Mouse (Mus musculus) C2C12 (cell line): ENCODE measurements around the gene Rp2. TPM values are rescaled to one million over a fixed set of nuclear protein-coding genes. Genes with fewer than 3 reads are reported as not detected.

Source experiments
- H3K27me3 ChIP-seq: one replicate; pipeline ENCODE4 v1.6.1; 2011; ENCODE audit not compliant: control insufficient read depth, insufficient read depth, insufficient read length
- H3K36me3 ChIP-seq: one replicate; pipeline ENCODE4 v1.6.1; 2011; ENCODE audit not compliant: control insufficient read depth, insufficient read depth
- H3K4me3 ChIP-seq: one replicate; pipeline ENCODE4 v1.5.1; 2011; ENCODE audit warnings: mild to moderate bottlenecking, control low read depth; ENCODE audit not compliant: poor library complexity, insufficient read depth, severe bottlenecking
- H3K79me2 ChIP-seq: one replicate; pipeline ENCODE4 v1.6.1; 2011; ENCODE audit not compliant: control insufficient read depth, insufficient read depth
- H3K79me3 ChIP-seq: one replicate; pipeline ENCODE4 v1.6.1; 2011; ENCODE audit warnings: low read depth, control low read depth
- H3ac ChIP-seq: one replicate; pipeline ENCODE3; 2011; ENCODE audit warnings: low read depth; ENCODE audit not compliant: control insufficient read depth, insufficient read length
- CEBPB ChIP-seq: IDR thresholded peaks from one replicate; pipeline ENCODE4 v1.6.1; 2011; ENCODE audit warnings: low read depth, mild to moderate bottlenecking, control low read depth, moderate library complexity
- CTCF ChIP-seq: IDR thresholded peaks from one replicate; pipeline ENCODE4 v1.5.1; 2011; ENCODE audit not compliant: control insufficient read depth, insufficient read depth, insufficient read length
- FOSL1 ChIP-seq: IDR thresholded peaks from one replicate; pipeline ENCODE4 v1.8.0; 2011; ENCODE audit warnings: mild to moderate bottlenecking, low read length; ENCODE audit not compliant: poor library complexity, insufficient read depth, severe bottlenecking
- MAX ChIP-seq: IDR thresholded peaks from one replicate; pipeline ENCODE4 v1.6.1; 2011; ENCODE audit warnings: mild to moderate bottlenecking, control low read depth
- MYOD1 ChIP-seq: IDR thresholded peaks from one replicate; pipeline ENCODE4 v1.6.1; 2011; ENCODE audit warnings: low read depth; ENCODE audit not compliant: control insufficient read depth, insufficient read length
- MYOG ChIP-seq: IDR thresholded peaks from one replicate; pipeline ENCODE4 v1.6.1; 2011; ENCODE audit not compliant: control insufficient read depth, insufficient read length; ENCODE audit errors: extremely low read depth
- USF1 ChIP-seq: IDR thresholded peaks from one replicate; pipeline ENCODE4 v1.6.1; 2011; ENCODE audit warnings: low read depth, mild to moderate bottlenecking, control low read depth, moderate library complexity
- polyA plus RNA-seq: library from polyadenylated mRNA; unstranded; fragments of >200 nt; fragmentation: generic; extraction: Trizol; gene quantifications from one replicate; pipeline ENCODE4 v1.2.1, GENCODE M21; 2012; ENCODE audit warnings: missing spikeins

Rp2 gene
- polyA plus RNA-seq, 1 experiment, result 3.3 TPM

DNA sequence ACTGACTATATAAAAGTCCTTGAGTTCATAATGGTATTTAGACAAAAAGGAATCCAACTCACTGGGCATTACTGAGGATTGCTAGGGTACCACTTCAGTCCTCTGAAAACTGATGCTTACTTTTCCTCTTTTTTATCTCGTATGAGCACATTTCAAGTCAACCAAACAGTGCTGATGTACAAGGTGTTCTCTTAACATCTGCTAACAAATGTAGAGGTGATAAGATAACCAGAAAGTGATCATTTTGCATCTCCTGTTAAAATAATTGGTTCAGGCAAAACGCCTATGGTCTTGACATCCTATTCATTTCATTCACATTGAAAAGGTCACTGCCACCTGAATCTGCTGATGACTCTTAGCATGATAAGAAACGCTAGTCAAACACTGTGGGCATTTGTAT is 28.7 kb downstream of the Rp2 start:
- no peaks in the 10 kb centered on the region for H3K36me3 ChIP-seq
- TF ChIP-seq USF1 (no peak), CTCF (no peak), CEBPB (no peak), MAX (no peak), FOSL1 (no peak), MYOD1 (no peak), MYOG (no peak)
- H3K4me3 ChIP-seq, result no peak overlapping the region
- no peaks in the 10 kb centered on the region for H3K27me3 ChIP-seq
- no peaks in the 10 kb centered on the region for H3K79me2 ChIP-seq
- no peak overlapping the region for H3ac ChIP-seq
- no peaks in the 10 kb centered on the region for H3K79me3 ChIP-seq

DNA sequence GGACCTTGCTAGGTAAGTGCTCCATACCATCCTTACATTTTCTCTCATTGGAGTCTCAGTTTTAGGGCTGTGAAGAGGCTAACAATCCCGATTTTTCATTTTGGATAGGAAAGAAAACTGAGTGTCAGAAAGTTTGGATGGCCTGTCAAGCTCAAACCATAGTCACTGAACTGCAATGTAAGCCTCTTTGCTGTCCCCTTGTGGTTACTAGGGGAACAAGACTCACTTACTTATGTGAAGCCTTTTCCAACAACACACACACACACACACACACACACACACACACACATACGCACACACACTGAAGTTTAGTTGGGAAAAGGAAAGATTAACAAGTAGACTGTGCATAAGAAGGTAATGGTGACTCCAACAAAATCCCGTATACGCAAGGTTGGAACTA is 39.8 kb downstream of the Rp2 start:
- no peak overlapping the region for H3K4me3 ChIP-seq
- no peaks in the 10 kb centered on the region for H3K36me3 ChIP-seq
- H3K79me3 ChIP-seq, result no peaks in the 10 kb centered on the region
- H3K79me2 ChIP-seq, result no peaks in the 10 kb centered on the region
- no peak overlapping the region for H3ac ChIP-seq
- TF ChIP-seq FOSL1 (no peak), CTCF (no peak), MAX (no peak)
- H3K27me3 ChIP-seq, result no peaks in the 10 kb centered on the region

DNA sequence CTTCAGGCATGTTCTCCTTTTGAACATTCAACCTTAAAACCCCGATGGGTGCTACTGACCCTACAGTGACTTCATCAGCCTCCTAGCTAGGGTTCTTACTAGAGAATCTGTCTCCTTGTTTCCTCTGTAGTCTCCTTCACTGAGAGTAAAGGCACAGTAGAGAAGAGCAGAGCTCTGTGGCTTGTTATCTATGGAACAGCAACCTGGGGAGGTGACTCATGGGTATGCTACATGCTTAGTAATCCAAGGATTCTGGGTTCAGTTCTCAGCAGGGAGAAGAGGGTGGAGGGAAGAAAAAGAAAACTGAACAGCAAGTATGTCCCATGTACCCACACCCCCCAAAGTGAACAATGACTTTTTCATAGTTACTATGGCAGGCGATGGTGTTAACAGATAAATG is 42.6 kb downstream of the Rp2 start:
- no peak overlapping the region for H3K4me3 ChIP-seq
- no peak overlapping the region for H3ac ChIP-seq
- TF ChIP-seq MYOG (no peak), FOSL1 (no peak), USF1 (no peak), MAX (no peak), MYOD1 (no peak), CEBPB (no peak), CTCF (no peak)
- no peaks in the 10 kb centered on the region for H3K79me2 ChIP-seq
- H3K79me3 ChIP-seq, result no peaks in the 10 kb centered on the region
- no peaks in the 10 kb centered on the region for H3K27me3 ChIP-seq
- H3K36me3 ChIP-seq, result no peaks in the 10 kb centered on the region

DNA sequence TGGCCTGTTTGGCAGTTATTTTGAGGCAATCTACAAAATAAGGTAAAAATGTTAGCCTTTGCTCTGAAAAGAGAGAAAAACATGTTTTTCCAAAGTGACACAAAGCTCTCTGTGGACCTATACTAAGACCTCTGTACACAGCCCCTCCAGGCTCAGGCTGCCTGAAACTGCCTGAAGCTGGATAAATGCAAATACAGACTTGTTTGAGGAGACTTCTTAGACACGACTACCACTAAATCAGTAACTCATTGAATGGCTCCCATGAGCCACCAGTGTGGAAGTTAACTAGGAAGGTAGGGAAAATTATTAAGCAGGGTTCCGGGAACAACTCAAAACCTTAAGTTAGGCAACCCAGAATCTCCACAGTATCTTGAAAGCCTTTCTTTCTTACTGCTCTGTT is 43.4 kb downstream of the Rp2 start:
- Histone ChIP-seq H3K4me3 (no peak overlapping the region), H3K36me3 (no peaks in the 10 kb centered on the region), H3ac (no peak overlapping the region), H3K79me2 (no peaks in the 10 kb centered on the region), H3K27me3 (no peaks in the 10 kb centered on the region), H3K79me3 (no peaks in the 10 kb centered on the region)
- TF ChIP-seq MYOG (no peak), CEBPB (no peak), MAX (no peak), CTCF (no peak), FOSL1 (no peak), USF1 (no peak), MYOD1 (no peak)

DNA sequence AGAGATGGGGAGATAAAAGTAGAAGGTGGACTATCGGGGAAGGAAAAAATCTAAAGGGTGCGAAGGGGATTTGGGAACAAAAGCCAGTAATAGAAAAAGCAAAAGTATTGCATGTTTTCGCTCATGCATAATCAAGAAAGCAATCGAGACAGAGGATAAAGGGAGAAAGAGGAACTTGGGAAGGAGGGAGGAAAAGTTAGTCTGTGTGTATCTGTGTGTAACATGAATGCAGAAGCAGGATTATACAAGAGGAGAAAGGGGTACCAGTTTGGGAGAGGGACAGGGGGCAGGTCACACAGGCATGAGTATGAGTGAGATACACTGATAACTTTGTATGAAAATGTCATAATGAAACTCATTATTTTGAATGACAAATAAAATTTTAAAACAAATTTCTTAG is 47.1 kb downstream of the Rp2 start:
- TF ChIP-seq MAX, result no peak
- H3K36me3 ChIP-seq, result no peaks in the 10 kb centered on the region
- no peak overlapping the region for H3K4me3 ChIP-seq
- H3ac ChIP-seq, result no peak overlapping the region
- H3K27me3 ChIP-seq, result no peaks in the 10 kb centered on the region
- H3K79me2 ChIP-seq, result no peaks in the 10 kb centered on the region
- H3K79me3 ChIP-seq, result no peaks in the 10 kb centered on the region

DNA sequence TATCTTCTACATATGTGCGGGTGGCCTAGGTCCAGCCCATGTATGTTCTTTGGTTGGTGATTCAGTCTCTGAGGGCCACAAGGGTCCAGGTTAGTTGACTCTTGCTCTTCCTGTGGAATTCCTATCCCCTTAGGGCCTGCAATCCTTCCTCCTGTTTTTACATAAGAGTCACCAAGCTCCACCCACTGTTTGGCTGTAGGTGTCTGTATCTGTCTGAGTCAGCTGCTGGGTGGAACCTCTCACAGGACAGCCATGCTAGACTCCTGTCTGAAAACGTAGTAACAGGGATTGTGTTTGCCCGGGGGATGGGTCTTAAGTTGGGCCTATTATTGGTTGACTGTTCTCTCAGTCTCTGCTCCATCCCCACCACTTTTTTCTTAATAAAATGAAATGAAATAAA is 47.9 kb downstream of the Rp2 start:
- H3K79me3 ChIP-seq, result no peaks in the 10 kb centered on the region
- H3K36me3 ChIP-seq, result no peaks in the 10 kb centered on the region
- no peaks in the 10 kb centered on the region for H3K79me2 ChIP-seq
- no peak overlapping the region for H3ac ChIP-seq
- no peaks in the 10 kb centered on the region for H3K27me3 ChIP-seq
- no peak for TF ChIP-seq CTCF
- no peak for TF ChIP-seq MYOG
- no peak for TF ChIP-seq FOSL1
- no peak for TF ChIP-seq MAX
- TF ChIP-seq CEBPB, result no peak
- no peak for TF ChIP-seq MYOD1
- TF ChIP-seq USF1, result no peak
- H3K4me3 ChIP-seq, result no peak overlapping the region
